Mouse (Mus musculus) right cerebral cortex, adult 18-20 months (tissue): ENCODE data around the gene Kcnip3.

ENCODE experiments used
- DNase-seq: peaks from one replicate; pipeline ENCODE4 v3.0.0; 2022; ENCODE audit warnings: mixed read lengths

Kcnip3 gene

DNA sequence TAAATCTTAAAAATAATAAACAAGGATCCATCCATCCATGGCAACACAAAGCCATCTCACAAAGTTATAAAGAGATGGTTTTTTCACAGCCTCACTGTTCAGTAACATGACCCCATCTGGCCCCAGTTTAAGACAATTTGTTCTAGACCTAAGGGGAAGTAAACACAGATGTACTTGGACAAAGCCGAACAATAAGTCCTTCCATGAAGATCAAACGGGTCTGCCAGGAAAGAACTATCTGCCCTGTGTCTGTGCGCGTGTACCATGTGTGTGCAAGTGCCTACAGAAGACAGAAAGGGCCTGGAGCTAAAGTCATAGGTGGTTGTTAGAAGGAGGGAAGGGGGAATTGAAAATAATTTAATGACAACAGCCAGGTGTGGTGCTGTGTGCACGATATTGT lies 51.7 kb downstream of the Kcnip3 start:
- no peak for DNase-seq

- DNase-seq, result peak; percentile 67
These were observed 59.6 kb downstream of the Kcnip3 start for GRCm38 (mm10) chr2:127462314-127462713.

GRCm38 (mm10) chr2:127461351-127461750 lies 60.5 kb downstream of the Kcnip3 start:
- DNase-seq, result no peak

DNA sequence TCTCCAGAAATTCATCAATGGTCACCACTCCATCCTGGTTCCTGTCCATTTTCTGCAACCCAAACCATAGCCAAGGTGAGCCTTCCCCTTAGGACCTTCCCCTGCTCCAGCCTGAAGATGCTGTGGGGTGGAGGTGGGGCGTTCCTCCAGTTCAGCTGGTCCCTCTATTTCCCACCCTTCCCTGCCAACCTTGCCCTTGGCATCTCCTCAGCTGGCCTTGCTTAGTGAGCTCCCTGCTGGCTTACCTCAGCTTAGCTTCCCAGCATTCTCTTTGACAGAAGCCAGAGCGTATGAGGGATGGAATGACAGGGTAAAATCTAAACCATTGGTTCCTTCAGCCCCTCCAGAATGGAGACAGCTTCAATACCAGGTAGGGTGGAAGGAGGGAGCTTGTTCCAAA lies 62.6 kb downstream of the Kcnip3 start:
- no peak for DNase-seq

DNA sequence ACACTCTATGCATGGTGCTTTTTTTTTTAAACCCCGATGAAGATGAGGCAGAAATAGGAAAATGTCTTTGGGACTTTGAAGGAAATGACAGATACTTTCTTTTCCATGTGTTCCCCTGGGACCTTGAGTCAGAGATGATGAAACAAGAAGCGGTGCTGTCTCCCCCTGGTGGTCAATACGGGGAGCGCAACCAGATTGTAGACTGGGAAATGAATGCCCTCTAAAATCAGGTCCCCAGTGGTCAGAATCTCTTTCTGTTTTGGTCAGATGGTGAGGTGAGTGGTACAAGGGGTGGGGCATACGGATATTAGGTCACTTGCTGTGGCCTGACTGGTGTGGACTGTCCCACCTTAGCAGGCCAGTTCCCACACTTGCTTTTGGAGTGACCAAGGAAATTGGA lies 68.1 kb downstream of the Kcnip3 start:
- peak; percentile 58 for DNase-seq

GRCm38 (mm10) chr2:127453141-127453540 lies 68.8 kb downstream of the Kcnip3 start:
- no peak for DNase-seq

GRCm38 (mm10) chr2:127451748-127452147 lies 70.1 kb downstream of the Kcnip3 start:
- no peak for DNase-seq

DNA sequence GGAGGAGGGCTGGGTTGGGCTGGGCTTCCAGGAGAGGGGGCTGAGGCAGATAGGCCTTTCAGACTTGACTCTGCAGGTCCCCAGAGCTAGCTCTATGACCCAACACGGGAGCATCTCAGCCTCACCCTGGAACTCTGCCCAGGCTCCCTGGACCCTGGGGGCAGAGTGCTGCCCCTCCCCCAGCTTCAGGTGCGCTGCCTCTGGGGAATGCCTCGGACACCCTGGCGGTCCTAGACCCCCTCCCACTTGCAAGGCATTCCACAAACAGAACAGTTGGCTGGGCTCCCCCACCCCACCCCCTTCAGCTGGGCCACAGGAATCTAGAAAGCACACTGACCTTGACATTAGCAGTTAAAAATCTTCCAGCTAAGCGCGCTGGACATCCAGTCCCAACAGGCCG lies 72.2 kb downstream of the Kcnip3 start:
- no peak for DNase-seq

DNA sequence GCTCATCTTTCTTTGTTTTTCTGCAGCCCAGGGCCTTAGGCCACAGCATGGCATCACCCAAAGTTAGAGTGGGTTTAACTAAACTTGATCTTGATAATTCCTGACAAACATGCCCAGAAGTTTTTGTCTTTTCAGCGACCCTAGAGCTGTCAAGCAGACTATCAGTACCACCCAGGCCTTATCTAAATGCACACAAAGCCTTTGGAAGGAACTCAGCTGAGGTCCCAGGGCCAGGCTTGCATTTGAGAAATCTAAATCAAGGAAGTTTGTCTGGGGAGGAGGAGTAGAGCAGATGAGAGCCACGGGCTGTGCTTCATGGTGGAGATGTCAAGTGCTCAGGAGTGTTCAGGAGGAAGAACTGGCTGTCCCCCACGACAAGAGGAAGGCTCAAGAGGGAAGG lies 75.0 kb downstream of the Kcnip3 start:
- no peak for DNase-seq

DNA sequence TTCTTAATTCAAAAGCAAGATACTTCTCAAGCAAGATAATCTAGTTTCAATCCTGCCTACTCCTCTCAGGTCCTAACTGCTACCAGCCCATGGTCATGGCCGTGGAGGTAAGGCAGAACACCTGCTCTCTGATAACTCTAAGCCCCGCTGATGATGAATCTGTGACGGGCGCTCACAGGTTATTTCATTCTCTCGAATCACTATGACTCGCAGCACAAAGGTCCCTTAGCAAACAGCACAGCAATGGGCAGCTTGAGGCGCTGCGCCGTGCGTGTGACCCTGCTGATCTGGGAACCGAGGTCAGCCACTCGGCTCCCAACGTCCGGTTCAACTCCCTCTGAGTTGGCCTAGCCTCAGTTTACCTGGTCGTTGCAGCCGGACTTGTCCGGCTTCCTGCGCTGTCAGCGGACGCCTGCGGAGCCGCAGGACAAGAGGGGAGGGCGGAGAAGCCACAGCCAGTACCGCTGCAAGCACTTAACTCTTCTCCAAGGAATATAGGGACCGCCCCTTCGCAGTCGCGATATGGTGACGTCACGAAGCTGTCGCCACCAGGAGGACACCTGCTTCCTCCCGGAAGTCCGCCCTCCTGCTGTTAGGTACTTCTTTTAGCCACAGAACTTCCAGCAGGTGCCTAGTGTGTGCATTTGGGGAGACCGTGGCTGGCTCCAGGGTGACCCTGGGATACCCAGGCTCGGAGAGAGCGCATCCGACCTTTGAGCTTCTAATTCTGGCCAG lies 77.7 kb downstream of the Kcnip3 start, which contains the start of gene Fahd2a:
TSS of gene Fahd2a (minus strand) at position 511 of the 735 bp plus-strand sequence.
- peak; percentile 92 for DNase-seq

DNA sequence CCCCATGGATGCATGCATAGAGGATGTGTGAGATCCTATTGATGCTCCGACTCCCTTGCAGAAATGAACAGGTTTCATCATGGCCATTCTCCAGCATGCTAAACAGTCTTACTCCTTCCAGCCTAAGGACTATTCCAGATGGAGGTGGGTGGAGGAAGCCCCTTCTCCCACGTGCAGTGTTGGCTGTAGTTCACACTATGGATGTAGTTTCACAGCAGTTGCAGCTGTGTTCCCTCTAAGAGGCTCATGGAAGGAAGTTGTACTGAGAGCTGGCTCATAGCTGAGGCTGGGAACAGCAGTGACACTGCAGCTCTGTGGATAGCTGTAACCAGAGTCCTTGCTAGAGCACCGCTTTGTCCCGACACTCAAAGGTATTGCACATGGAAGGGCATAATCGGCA lies 84.2 kb downstream of the Kcnip3 start:
- DNase-seq, result no peak

- no peak for DNase-seq
These were observed 86.3 kb downstream of the Kcnip3 start for GRCm38 (mm10) chr2:127435554-127435953.

DNA sequence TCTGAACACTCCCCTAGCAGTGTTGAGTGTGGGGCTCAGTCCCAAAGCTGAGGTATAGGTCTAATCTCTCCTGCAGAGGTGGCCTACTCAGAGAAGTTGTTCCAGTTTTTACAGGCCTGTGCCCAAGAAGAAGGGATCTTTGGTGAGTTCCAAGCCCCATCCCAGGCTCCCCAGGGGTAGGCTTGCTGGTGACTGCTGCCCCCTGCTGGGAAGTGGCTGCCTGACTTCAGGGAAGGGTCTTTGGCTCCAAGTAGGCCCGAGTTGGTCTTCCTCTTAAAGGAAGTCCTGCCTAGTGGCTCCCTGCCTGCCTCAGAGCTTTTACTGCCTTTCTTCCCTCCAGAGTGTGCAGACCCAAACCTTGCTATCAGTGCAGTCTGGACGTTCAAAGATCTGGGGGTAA lies 86.8 kb downstream of the Kcnip3 start:
- no peak for DNase-seq

GRCm38 (mm10) chr2:127433487-127434295 lies 88.2 kb downstream of the Kcnip3 start:
- DNase-seq, result no peak

DNA sequence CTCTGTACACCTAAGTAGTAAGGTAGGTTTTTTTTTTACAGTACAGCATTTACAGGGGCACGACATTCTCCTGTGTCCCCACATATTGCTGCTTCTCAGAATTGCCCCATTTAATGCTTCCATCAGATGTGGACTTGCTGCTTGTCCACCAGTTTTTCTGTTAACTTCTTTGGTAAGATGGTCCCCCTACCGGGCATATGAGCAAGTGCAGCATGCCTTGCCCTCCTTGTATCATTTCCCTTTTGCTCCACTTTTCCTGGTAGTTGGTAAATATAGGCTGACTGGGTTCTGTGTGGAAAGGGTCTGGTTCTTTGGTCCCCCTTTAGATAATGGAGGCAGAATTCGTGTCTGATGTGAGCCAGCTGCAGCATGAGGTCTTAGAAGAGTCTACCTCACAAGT lies 91.7 kb downstream of the Kcnip3 start:
- peak; percentile 48 for DNase-seq

- no peak for DNase-seq
These were observed 96.9 kb downstream of the Kcnip3 start, which contains the start of gene Gpat2 for GRCm38 (mm10) chr2:127424977-127425376. TSS of gene Gpat2 (plus strand) at chr2:127425199.

DNA sequence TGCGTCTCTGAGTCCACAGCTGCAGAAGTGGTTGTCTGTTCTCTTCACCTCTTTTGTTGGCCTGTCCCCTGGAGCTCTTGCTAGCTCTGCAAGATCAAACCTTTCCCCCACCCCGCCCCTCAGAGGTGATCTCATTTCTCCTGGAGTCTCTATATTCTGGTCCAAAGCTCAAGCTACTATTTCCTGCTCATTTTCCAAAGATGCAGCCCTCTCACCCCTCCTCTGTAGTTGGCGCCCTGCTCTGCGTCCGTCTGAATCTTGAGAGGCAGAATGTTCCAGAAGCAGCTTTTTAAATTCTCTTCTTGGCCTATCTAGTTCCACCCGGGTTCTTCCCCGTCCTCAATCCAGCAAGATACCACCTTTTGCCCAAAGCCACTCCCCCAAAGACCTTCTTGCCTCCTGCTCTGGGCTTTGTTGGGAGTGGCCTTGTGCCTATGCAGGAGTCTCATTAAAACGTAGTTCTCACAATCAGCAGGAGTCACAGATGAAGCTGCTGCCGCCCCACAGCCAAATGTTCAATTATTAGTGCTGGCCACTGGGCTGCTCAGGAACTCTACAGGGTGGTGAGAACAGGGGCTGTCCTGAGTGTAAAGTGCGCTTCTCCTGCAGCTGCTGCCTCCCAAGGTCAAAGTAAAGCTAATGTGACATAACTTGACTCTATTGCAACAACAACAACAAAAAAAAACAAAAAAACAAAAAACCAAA lies 103.5 kb downstream of the Kcnip3 start:
- DNase-seq, result no peak

DNA sequence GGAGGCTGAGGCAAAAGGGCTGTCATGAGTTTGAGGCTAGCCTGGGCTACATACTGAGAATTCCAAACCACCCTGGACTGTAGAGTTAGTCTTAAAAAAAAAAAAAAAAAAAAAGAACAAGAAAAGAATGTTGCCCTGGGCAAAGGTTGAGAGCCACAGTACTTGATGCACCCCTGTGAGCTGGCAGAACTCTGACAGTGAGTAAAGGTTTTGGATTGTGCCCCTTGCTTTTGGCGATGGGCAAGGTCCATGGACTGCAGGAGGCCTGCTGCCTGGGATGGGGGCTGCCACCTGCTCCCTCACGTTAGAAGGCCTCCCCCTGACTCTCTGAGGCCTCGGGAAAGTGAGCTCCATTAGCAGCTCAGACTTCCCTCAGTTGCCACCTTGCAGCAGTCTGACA lies 105.2 kb downstream of the Kcnip3 start:
- DNase-seq, result no peak

DNA sequence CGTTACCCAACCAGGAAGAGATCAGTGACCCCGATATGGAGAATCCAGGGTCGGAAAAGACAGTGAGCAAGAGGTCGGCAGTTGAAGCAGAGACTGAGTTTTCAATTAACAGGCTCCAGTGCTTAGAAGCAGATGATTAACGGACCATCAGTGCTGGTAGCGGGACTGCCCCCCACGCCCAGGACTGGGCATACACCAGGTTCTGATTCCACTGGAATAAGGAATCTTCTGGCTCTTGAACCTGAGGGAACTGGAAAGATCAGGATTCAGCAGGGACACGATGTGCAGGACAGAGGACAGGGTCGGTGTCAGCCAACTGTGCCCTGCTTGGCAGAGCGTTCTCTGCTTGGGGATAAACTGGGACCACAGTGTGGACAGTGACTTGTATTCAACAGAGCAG lies 106.1 kb downstream of the Kcnip3 start:
- no peak for DNase-seq

GRCm38 (mm10) chr2:127411126-127411525 lies 110.8 kb downstream of the Kcnip3 start:
- no peak for DNase-seq
